Mouse (Mus musculus): Measurements from ENCODE around the gene 0610010K14Rik. TPM values are rescaled to one million over a fixed set of nuclear protein-coding genes. Genes with fewer than 3 reads are reported as not detected.

The 0610010K14Rik gene
- total RNA-seq (2021): 10 to 100 TPM; 54.8 to 60.8 TPM

DNA sequence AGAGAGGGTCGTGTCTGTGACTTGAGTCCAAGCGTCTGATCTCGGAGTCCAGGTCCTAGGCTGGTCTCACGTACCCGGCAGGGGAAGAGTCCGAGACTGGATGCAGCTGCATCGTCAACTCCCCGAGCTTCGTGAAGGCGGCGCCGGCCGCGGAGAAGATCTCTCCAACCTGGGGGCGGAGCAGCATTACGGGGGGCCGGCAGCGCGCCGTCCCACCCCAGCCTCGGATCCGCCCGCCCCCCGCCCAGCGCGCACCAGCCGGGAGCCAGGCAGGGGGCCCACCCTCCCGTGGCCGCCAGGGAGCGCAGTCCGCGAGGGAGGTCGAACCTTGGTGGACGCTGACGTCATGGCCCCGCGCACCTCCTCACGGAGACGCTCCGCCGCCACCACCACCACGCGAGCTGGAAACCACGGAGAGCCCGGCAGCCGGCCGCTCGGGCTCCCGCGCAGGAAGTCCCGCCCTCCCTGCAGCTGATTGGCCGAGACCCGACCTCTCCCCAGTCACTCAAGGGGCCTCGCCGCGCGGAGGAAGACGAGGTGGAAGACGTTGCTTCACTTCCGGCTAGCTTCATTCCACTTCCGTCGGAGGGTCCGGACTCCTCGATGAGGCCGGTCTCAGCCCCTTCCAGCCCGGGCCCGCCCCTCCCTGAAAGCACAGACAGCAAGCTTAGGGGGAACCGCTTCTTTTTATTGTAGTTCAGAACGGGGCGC, at the start of gene 0610010K14Rik:
TSS of gene 0610010K14Rik (minus strand) at position 458 of the 711 bp plus-strand sequence.
- DNase-seq: peak; percentile 99
- intact Hi-C loops (cut with DNase I): no loop called here

DNA sequence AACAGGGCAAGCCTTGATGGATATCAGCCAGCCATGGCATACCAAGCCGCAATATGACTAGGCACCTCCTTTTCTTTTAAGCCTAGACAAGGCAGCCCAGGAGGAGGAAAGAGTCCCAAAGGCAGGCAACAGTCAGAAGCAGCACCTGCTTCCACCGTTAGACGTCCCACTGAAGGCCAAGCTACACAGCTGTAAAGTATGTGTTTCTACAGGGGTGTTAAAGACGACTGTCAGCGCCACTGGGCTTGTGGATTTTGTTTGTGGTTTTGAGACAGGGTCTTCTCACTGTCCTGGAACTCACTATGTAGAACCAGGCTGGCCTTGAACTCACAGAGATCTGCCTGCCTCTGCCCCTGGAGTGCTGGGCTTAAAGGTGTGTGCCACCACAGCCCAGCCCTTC, 48.0 kb upstream of the 0610010K14Rik start:
- intact Hi-C loops (cut with DNase I): no loop called here
- no peak for DNase-seq

GRCm38 (mm10) chr11:70284757-70285156, 47.0 kb upstream of the 0610010K14Rik start:
- DNase-seq: no peak
- intact Hi-C loops (cut with DNase I): no loop called here

- intact Hi-C loops (cut with DNase I): no loop called here
- no peak for DNase-seq
Observed at GRCm38 (mm10) chr11:70283666-70284065, 46.0 kb upstream of the 0610010K14Rik start.

DNA sequence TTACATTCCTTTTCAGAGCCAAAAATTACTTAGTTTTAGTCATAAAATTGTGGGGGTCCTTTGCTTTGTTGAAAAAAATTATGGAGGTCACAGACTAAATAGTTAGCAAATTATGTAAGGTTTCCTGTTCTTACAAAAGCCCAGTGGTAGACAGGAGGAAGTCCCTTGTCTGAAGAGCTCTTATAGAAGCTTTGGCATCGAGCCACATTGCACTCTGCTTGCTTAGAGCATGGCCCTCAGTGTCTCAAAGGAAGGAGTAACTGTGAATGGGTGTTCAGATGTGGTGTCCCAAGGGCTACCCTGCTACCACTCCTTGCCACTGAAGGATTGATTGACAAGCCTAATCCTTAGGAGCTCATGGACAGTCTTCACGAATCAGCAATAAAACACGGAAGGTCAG, 42.7 kb upstream of the 0610010K14Rik start:
- peak; percentile 51 to 56 for DNase-seq
- intact Hi-C loops (cut with DNase I): no loop called here

GRCm38 (mm10) chr11:70278961-70279360, 41.2 kb upstream of the 0610010K14Rik start:
- intact Hi-C loops (cut with DNase I): no loop called here
- DNase-seq: no peak

DNA sequence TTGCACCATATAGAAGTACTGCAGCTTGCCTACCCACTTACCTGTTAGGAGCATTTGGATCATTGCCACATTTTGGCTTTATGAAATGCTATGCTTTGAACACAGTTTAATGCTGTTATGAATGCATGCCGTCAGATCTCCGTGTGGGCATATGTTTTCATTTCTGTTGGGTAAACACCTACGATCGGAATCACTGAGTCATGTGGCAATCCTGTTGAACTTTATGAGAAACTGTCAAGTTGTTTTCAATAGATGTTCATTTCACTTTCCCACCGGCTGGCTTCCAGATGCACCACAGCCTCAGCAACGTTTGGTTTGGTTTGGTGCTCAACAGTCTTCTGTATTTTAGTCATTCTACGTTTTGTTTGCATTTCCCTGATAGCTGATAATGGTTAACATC, 33.9 kb upstream of the 0610010K14Rik start:
- no peak for DNase-seq
- intact Hi-C loops (cut with DNase I): no loop called here

DNA sequence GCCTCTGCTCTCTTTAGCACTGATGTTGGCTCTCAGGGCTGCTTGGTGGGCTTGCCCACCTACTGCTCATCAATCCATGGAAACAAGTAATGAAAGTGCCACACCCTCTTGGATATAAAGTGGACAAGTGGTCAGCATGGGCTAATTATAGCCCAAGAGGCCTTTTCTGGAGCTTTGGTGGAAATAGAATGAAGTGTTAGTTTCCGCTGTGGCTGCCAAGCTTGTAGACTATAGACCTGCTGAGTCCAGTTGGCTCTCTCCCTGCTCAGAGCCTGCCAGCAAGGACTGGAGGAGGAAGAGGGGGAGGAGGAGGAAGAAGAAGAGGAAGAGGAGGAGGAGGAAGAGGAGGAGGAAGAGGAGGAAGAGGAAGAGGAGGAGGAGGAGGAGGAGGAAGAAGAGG, 28.7 kb upstream of the 0610010K14Rik start:
- DNase-seq: peak; percentile 68 to 74
- intact Hi-C loops (cut with DNase I): no loop called here

DNA sequence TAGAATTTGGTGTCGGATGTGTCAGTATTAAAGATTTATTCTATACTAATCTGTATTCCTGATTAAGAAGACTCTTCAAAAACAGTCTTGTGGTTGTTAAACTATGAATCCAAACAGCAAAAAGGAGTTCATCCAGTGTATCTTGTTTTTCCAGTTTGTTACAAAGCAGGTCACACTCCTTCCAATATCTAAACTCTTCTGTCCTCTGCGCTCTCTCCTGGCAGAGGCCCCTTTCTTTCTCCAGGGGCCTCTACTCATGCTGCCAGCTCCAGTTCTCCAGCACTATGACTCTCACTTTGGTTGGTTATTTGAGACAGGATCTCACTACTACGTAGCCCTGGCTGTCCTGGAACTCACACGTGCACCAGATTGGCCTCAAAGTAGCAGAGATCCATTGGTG, 28.1 kb upstream of the 0610010K14Rik start:
- DNase-seq: no peak
- intact Hi-C loops (cut with DNase I): no loop called here

- DNase-seq: no peak
- intact Hi-C loops (cut with DNase I): no loop called here
Observed at GRCm38 (mm10) chr11:70265252-70265651, 27.5 kb upstream of the 0610010K14Rik start.

DNA sequence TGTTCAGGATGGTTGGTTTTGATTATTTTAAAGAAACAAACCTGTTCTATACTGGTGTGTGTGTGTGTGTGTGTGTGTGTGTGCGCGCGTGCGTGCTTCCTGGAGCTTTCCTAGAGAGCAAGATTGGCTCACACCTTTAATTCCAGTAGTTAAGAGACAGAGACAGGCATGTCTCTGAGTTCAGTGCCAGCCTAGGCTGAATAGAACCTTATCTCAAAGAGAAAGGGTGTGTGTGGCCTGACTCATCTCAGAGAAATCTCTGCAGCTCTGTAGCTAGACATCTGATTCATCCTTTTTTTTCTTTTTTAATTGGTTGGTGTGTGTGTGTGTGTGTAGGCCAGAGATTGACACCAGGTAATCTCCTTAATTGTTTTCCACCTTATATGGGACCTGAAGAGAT, 21.3 kb upstream of the 0610010K14Rik start:
- intact Hi-C loops (cut with DNase I): no loop called here
- no peak for DNase-seq

DNA sequence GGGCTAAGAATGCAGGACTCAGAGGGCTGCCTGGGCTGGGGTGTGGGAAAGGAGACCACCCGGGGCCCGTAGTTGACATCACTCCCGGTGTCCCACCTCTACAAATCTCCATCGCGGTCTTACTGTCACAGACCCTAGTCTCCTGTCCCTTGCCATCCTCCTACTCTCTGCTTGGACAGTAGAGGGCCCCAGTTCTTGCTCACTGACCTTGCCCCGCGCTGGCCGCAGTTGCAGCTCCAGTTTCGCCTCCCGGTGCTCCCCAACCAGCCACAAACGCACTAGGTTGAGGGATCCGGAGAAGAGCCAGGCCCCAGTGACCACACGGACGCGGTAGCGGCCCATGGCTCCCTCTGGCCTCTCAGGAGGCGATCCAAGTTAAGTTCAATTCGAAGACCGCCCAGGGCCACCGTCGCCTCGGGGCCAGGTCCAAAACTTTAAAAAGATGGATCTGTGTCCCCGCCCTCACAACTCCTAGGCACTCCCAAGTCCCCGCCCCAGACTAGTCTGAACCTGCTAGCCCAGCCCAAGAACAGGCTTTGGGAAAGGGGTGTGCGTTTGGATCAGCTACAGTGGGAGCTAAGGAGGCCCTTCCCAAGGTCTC, 17.3 kb upstream of the 0610010K14Rik start, which contains the start of gene Alox12:
TSS of gene Alox12 (minus strand) at position 423 of the 601 bp plus-strand sequence.
- intact Hi-C loops (cut with DNase I): loop anchor here (1.0 kb wide), 1 partner anchor 54 kb away; no protein-coding TSS in a partner anchor
- DNase-seq: peak; percentile 69 to 70

DNA sequence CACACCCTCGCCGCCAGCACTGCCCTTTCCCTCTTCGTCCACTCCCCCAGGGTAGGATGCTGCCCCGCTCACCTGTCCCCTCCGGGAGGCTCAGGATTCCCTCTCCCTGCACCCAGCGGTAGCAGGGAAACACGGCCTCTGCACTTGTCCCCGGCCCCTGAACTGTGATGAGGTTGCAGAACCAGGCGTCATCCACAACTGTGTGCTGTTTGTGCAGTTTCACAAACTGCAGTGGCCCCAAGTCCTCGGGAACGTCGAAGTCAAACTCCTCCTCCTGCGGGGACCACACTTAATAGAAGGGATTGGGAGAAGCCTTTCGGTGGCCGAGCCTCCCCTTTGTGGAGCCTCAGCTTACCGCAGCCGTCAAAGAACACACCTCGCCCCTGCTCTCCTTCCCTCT, 16.6 kb upstream of the 0610010K14Rik start:
- peak in 1 of 2 experiments; percentile 17 for DNase-seq
- intact Hi-C loops (cut with DNase I): loop anchor here (1.0 kb wide), 1 partner anchor 55 kb away; no protein-coding TSS in a partner anchor

DNA sequence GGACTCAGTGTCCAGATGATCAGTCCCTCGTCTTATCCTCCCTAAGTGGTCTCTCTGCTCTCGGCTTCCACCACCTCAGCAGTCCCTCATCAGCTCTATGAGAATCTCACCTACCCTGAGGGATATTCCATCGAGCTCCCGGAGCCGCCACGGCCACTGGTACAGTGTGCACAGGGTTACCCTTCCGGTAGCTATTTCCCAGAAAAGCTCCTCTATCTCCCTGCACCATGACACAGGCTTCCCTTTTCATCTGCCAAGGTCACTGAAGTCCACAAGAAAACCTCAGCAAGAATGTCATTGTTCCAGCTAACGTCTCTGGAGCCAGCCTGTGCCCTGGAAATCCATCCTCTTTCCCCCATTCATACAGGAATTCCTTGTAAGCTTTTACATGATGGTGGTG, 14.1 kb upstream of the 0610010K14Rik start:
- no peak for DNase-seq
- intact Hi-C loops (cut with DNase I): no loop called here

DNA sequence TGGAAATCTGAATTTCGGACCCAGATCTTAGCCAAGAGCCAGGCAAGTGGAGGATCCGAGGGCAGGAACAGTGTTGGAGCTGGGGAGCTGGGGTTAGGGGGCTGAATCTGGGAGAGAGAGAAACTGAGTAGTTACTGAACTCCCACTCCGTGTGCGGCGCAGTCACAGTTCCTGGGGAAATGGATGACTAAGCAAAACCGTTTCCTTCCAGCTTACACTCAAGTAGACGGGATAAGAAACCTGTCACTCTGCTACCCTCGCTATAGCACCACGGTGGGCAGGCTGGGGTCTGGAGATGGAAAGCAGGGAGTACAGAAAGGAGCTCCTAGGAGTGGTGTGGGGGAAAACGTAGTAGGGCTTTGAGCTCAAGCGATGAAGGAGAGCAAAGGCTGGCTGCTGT, 12.4 kb upstream of the 0610010K14Rik start:
- DNase-seq: no peak
- intact Hi-C loops (cut with DNase I): no loop called here

GRCm38 (mm10) chr11:70247136-70247845, 9.6 kb upstream of the 0610010K14Rik start:
- intact Hi-C loops (cut with DNase I): loop anchor here (1.0 kb wide), 1 partner anchor 87 kb away; no protein-coding TSS in a partner anchor
- DNase-seq: peak; percentile 73 to 86

GRCm38 (mm10) chr11:70242591-70242990, 4.9 kb upstream of the 0610010K14Rik start:
- DNase-seq: no peak
- intact Hi-C loops (cut with DNase I): loop anchor here (5.0 kb wide), 1 partner anchor 140 kb away; no protein-coding TSS in a partner anchor

GRCm38 (mm10) chr11:70239541-70240279, 2.0 kb upstream of the 0610010K14Rik start, which contains the start of the genes Gm21988 and Rnasek:
Gene Gm21988, minus strand, starts transcription at chr11:70239830.
Gene Rnasek, minus strand, starts transcription at chr11:70239842.
- peak; percentile 90 to 92 for DNase-seq
- intact Hi-C loops (cut with DNase I): loop anchor here (5.0 kb wide), 1 partner anchor 143 kb away; no protein-coding TSS in a partner anchor

- intact Hi-C loops (cut with DNase I): no loop called here
- peak in 1 of 2 experiments; percentile 50 for DNase-seq
Observed at GRCm38 (mm10) chr11:70238591-70239440, 1.1 kb upstream of the 0610010K14Rik start.

All from heart, postnatal 10 days (tissue).